Mouse (Mus musculus): ENCODE measurements around the gene Dact3. TPM values are rescaled to one million over a fixed set of nuclear protein-coding genes. Genes with fewer than 3 reads are reported as not detected.

Dact3 gene
- total and polyA plus RNA-seq, 3 experiments = 0.31 to 2.1 TPM; not detected in 1

GRCm38 (mm10) chr7:16922360-16922973 lies 47.4 kb downstream of the Dact3 start:
- peak; percentile 60 for DNase-seq (ENCODE audit: low read depth, low spot score)
- Histone ChIP-seq H3K27ac (ENCODE audit: control insufficient read depth, low read depth, low read length) (no peak overlapping the region), H3K27me3 (ENCODE audit: control insufficient read depth in 1 of 2, insufficient read depth in 2 of 2, low read length in 2 of 2) (no peaks in the 10 kb centered on the region), H3K9me3 (replicated peaks; ENCODE audit: insufficient read depth, low read length) (no peaks in the 10 kb centered on the region), H3K4me3 (ENCODE audit: control insufficient read depth in 1 of 2, insufficient read depth in 1 of 2, low read depth in 2 of 2, low read length in 2 of 2) (peak overlapping the region; percentile 84 to 96), H3K4me1 (ENCODE audit: control insufficient read depth in 1 of 2, insufficient read depth in 2 of 2, low read length in 2 of 2) (peaks cover 0 to 13% of the 10 kb centered on the region in 2 experiments; a peak in 3 of 4 replicates), H3K79me2 (ENCODE audit: control insufficient read depth, insufficient read depth, low read length, poor library complexity) (peaks cover 43% of the 10 kb centered on the region), H3K9ac (ENCODE audit: control insufficient read depth, low read depth, low read length, poor library complexity, severe bottlenecking) (peak overlapping the region; percentile 95), H3K36me3 (ENCODE audit: control insufficient read depth in 1 of 2, insufficient read depth in 2 of 2, low read length in 2 of 2) (peaks cover 0 to 13% of the 10 kb centered on the region in 2 experiments; a peak in 2 of 4 replicates)
- TF ChIP-seq POLR2A (IDR thresholded peaks at IDR 0.05; ENCODE audit: control insufficient read depth in 1 of 2, insufficient read depth in 1 of 2, low read depth in 1 of 2, low read length in 2 of 2, poor library complexity in 1 of 2) (peak in 1 of 2 experiments; percentile 14; a peak in 2 of 4 replicates), USF2 (IDR thresholded peaks at IDR 0.05; ENCODE audit: borderline replicate concordance in 1 of 2, insufficient read depth in 1 of 2, low read depth in 1 of 2, low read length in 2 of 2) (no peak)

GRCm38 (mm10) chr7:16923283-16924036 lies 48.3 kb downstream of the Dact3 start:
- Histone ChIP-seq H3K79me2 (ENCODE audit: control insufficient read depth, insufficient read depth, low read length, poor library complexity) (peaks cover 43% of the 10 kb centered on the region), H3K27ac (ENCODE audit: control insufficient read depth, low read depth, low read length) (peak overlapping the region; percentile 82), H3K36me3 (ENCODE audit: control insufficient read depth in 1 of 2, insufficient read depth in 2 of 2, low read length in 2 of 2) (peaks cover 0 to 13% of the 10 kb centered on the region in 2 experiments; a peak in 2 of 4 replicates), H3K4me3 (ENCODE audit: control insufficient read depth in 1 of 2, insufficient read depth in 1 of 2, low read depth in 2 of 2, low read length in 2 of 2) (peak overlapping the region; percentile 84 to 96), H3K9me3 (replicated peaks; ENCODE audit: insufficient read depth, low read length) (no peaks in the 10 kb centered on the region), H3K27me3 (ENCODE audit: control insufficient read depth in 1 of 2, insufficient read depth in 2 of 2, low read length in 2 of 2) (no peaks in the 10 kb centered on the region), H3K9ac (ENCODE audit: control insufficient read depth, low read depth, low read length, poor library complexity, severe bottlenecking) (peak overlapping the region; percentile 95), H3K4me1 (ENCODE audit: control insufficient read depth in 1 of 2, insufficient read depth in 2 of 2, low read length in 2 of 2) (peaks cover 0 to 13% of the 10 kb centered on the region in 2 experiments; a peak in 3 of 4 replicates)
- DNase-seq (ENCODE audit: low read depth, low spot score) = peak; percentile 37
- TF ChIP-seq ZMIZ1 (IDR thresholded peaks at IDR 0.05; ENCODE audit: low read depth, low read length) = peak; percentile 59; the same call in 1 of the 2 replicates
- no peak for TF ChIP-seq HCFC1 (IDR thresholded peaks at IDR 0.05; ENCODE audit: low read depth, low read length)
- no peak for TF ChIP-seq ELF1 (IDR thresholded peaks at IDR 0.05; ENCODE audit: low read depth, low read length)
- no peak for TF ChIP-seq USF1 (IDR thresholded peaks at IDR 0.05; ENCODE audit: low read depth, low read length)
- no peak for TF ChIP-seq ZC3H11A (IDR thresholded peaks at IDR 0.05; ENCODE audit: low read depth, low read length)
- no peak; the same call in 1 of the 2 replicates for TF ChIP-seq MXI1 (IDR thresholded peaks at IDR 0.05; ENCODE audit: low read depth, low read length)
- no peak for TF ChIP-seq RCOR1 (IDR thresholded peaks at IDR 0.05; ENCODE audit: low read depth, low read length)
- peak; percentile 63; the same call in 1 of the 2 replicates for TF ChIP-seq POLR2AphosphoS2 (IDR thresholded peaks at IDR 0.05; ENCODE audit: low read length)
- peak; percentile 85 for TF ChIP-seq NELFE (IDR thresholded peaks at IDR 0.05; ENCODE audit: low read depth, low read length)
- TF ChIP-seq MAZ (IDR thresholded peaks at IDR 0.05; ENCODE audit: low read depth, low read length) = no peak; the same call in 1 of the 2 replicates
- no peak for TF ChIP-seq UBTF (IDR thresholded peaks at IDR 0.05; ENCODE audit: borderline replicate concordance, insufficient read depth, low read depth, low read length)
- no peak for TF ChIP-seq MYC (IDR thresholded peaks at IDR 0.05; ENCODE audit: low read depth, low read length)
- TF ChIP-seq POLR2AphosphoS5 (IDR thresholded peaks at IDR 0.05; ENCODE audit: borderline replicate concordance, low read depth, low read length) = no peak
- TF ChIP-seq TBP (IDR thresholded peaks at IDR 0.05; ENCODE audit: low read depth, low read length) = no peak
- TF ChIP-seq ZNF384 (IDR thresholded peaks at IDR 0.05; ENCODE audit: low read depth, low read length) = no peak
- TF ChIP-seq SMC3 (IDR thresholded peaks at IDR 0.05; ENCODE audit: low read depth, low read length) = no peak
- TF ChIP-seq EP300 (IDR thresholded peaks at IDR 0.05; ENCODE audit: low read depth in 1 of 2, low read length in 2 of 2) = no peak
- peak; percentile 73 to 77; a peak in 2 of 4 replicates for TF ChIP-seq POLR2A (IDR thresholded peaks at IDR 0.05; ENCODE audit: control insufficient read depth in 1 of 2, insufficient read depth in 1 of 2, low read depth in 1 of 2, low read length in 2 of 2, poor library complexity in 1 of 2)
- no peak for TF ChIP-seq TAL1 (IDR thresholded peaks at IDR 0.05; ENCODE audit: low read length)
- peak; percentile 98 for TF ChIP-seq MYB (IDR thresholded peaks at IDR 0.05; ENCODE audit: low read depth, low read length)
- TF ChIP-seq USF2 (IDR thresholded peaks at IDR 0.05; ENCODE audit: borderline replicate concordance in 1 of 2, insufficient read depth in 1 of 2, low read depth in 1 of 2, low read length in 2 of 2) = no peak
- no peak for TF ChIP-seq E2F4 (IDR thresholded peaks at IDR 0.05; ENCODE audit: borderline replicate concordance, low read depth, low read length)
- no peak for TF ChIP-seq GATA1 (IDR thresholded peaks at IDR 0.05; ENCODE audit: low read depth, low read length)
- no peak for TF ChIP-seq MAX (IDR thresholded peaks at IDR 0.05; ENCODE audit: low read length)
- no peak; the same call in 1 of the 2 replicates for TF ChIP-seq CHD1 (IDR thresholded peaks at IDR 0.05; ENCODE audit: low read depth, low read length)
- TF ChIP-seq NRF1 (IDR thresholded peaks at IDR 0.05; ENCODE audit: insufficient read depth, low read depth, low read length, poor library complexity, severe bottlenecking) = no peak
- TF ChIP-seq MAFK (IDR thresholded peaks at IDR 0.05; ENCODE audit: borderline replicate concordance, low read depth, low read length) = no peak
- no peak; the same call in none of the 2 replicates for TF ChIP-seq SIN3A (IDR thresholded peaks at IDR 0.05; ENCODE audit: low read length)

Measured in MEL (cell line).